Mouse (Mus musculus): ENCODE results near the gene Fkbp9. TPM values are rescaled to one million over a fixed set of nuclear protein-coding genes. Genes with fewer than 3 reads are reported as not detected.
"Not testable (repeated sequence)": the region's sequence is repeated elsewhere in the genome, so short reads cannot be mapped to it uniquely, and the experiment has no call there.

The Fkbp9 gene
- polyA plus RNA-seq, 1 experiment, result 15.3 TPM

DNA sequence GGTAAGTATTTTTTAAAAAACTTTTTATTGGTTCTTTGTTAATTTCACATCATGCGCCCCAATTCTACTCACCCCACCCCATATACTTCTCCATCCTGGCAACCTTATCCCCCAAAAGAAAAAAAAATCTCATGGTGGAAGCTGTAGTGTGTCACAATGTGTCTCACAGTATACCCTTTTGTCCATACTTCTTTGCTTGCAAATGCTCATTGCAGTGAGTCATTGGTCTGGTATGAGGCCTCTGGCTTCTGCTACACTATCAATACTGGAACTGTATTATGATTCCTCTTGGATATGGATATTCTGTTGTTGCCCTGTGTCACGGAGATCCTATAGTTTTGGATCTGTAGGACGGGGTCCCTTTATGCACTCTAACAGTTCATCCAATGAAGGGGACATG is 17.1 kb downstream of the Fkbp9 start:
- no peak overlapping the region for H3K27ac ChIP-seq (ENCODE audit: control insufficient read depth, insufficient read depth, low read depth, low read length, poor library complexity)
- H3K4me1 ChIP-seq (ENCODE audit: control insufficient read depth, insufficient read depth, low read length), result no peaks in the 10 kb centered on the region; the same call in 1 of the 2 replicates
- TF ChIP-seq CTCF (IDR thresholded peaks at IDR 0.05; ENCODE audit: control insufficient read depth, insufficient read depth, low read length), result no peak
- no peak for TF ChIP-seq POLR2A (IDR thresholded peaks at IDR 0.05; ENCODE audit: borderline replicate concordance, control insufficient read depth, low read depth, low read length)
- H3K4me3 ChIP-seq (replicated peaks; ENCODE audit: control insufficient read depth, low read depth, low read length), result no peak overlapping the region
- 88% methylated on average over 3 of the region's 3 CpGs for WGBS

DNA sequence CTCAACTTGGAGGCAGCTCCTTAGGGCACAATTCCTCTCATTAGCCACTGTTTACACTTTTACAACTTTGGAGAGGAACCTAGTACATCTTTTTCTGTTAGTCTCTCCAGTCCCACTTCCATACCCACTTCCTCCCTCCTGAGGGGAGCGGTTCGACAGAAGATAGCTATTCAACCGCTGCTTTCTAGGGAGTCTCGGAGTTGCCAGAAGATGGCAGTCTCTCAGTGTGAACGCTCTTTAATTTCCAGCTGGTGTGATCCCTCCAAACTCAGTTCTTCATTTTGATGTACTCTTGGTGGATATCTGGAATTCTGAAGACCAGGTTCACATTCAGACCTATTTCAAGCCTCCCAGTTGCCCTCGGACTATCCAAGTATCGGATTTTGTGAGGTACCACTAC is 18.5 kb downstream of the Fkbp9 start:
- no peak overlapping the region for H3K4me3 ChIP-seq (replicated peaks; ENCODE audit: control insufficient read depth, low read depth, low read length)
- H3K4me1 ChIP-seq (ENCODE audit: control insufficient read depth, insufficient read depth, low read length), result no peaks in the 10 kb centered on the region
- TF ChIP-seq CTCF (IDR thresholded peaks at IDR 0.05; ENCODE audit: control insufficient read depth, insufficient read depth, low read length), result no peak
- TF ChIP-seq POLR2A (IDR thresholded peaks at IDR 0.05; ENCODE audit: borderline replicate concordance, control insufficient read depth, low read depth, low read length), result no peak
- H3K27ac ChIP-seq (ENCODE audit: control insufficient read depth, insufficient read depth, low read depth, low read length, poor library complexity), result no peak overlapping the region
- WGBS, result 51% methylated on average over 7 of the region's 7 CpGs

- H3K27ac ChIP-seq (ENCODE audit: control insufficient read depth, insufficient read depth, low read depth, low read length, poor library complexity), result no peak overlapping the region
- TF ChIP-seq POLR2A (IDR thresholded peaks at IDR 0.05; ENCODE audit: borderline replicate concordance, control insufficient read depth, low read depth, low read length) (no peak), CTCF (IDR thresholded peaks at IDR 0.05; ENCODE audit: control insufficient read depth, insufficient read depth, low read length) (no peak)
- no peaks in the 10 kb centered on the region for H3K4me1 ChIP-seq (ENCODE audit: control insufficient read depth, insufficient read depth, low read length)
- H3K4me3 ChIP-seq (replicated peaks; ENCODE audit: control insufficient read depth, low read depth, low read length), result no peak overlapping the region
- WGBS, result 68% methylated on average over 8 of the region's 8 CpGs
Measured at GRCm38 (mm10) chr6:56854803-56855202, 22.9 kb downstream of the Fkbp9 start.

- WGBS, result 87% methylated on average over 5 of the region's 5 CpGs
- Histone ChIP-seq H3K4me3 (replicated peaks; ENCODE audit: control insufficient read depth, low read depth, low read length) (no peak overlapping the region), H3K27ac (ENCODE audit: control insufficient read depth, insufficient read depth, low read depth, low read length, poor library complexity) (no peak overlapping the region), H3K4me1 (ENCODE audit: control insufficient read depth, insufficient read depth, low read length) (no peaks in the 10 kb centered on the region; the same call in 1 of the 2 replicates)
- TF ChIP-seq POLR2A (IDR thresholded peaks at IDR 0.05; ENCODE audit: borderline replicate concordance, control insufficient read depth, low read depth, low read length) (no peak), CTCF (IDR thresholded peaks at IDR 0.05; ENCODE audit: control insufficient read depth, insufficient read depth, low read length) (no peak)
Measured at GRCm38 (mm10) chr6:56856748-56857147, 24.9 kb downstream of the Fkbp9 start.

DNA sequence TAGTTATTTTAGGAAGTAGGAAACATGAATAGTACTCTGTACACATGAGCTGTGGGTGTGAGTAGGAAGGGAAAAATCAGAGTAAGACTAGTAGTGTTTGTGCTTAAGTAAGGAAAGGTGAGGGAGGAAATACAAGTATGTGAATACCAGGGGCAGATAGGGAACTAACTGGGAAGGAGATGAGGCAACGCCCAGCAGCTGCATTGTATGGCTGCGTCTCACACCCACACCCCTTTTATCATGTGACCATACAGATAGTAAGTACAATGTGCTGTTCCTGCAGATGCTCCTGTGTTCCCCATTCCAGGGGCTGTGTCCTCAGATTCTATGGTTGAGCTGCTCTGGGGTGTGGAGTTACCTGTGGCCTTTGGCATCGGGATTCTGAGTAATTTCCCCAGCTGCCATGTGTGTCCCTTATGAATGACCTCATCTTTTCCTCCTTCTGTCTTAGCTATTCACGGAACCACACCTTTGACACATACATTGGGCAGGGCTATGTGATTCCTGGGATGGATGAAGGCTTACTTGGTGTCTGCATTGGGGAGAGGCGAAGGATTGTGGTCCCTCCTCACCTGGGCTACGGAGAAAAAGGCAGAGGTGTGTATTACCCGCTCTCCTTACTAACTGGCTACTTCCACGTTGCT is 28.5 kb downstream of the Fkbp9 start:
- WGBS, result 69% methylated on average over 8 of the region's 8 CpGs
- no peaks in the 10 kb centered on the region; the same call in 1 of the 2 replicates for H3K4me1 ChIP-seq (ENCODE audit: control insufficient read depth, insufficient read depth, low read length)
- H3K4me3 ChIP-seq (replicated peaks; ENCODE audit: control insufficient read depth, low read depth, low read length), result no peak overlapping the region
- TF ChIP-seq POLR2A (IDR thresholded peaks at IDR 0.05; ENCODE audit: borderline replicate concordance, control insufficient read depth, low read depth, low read length) (no peak), CTCF (IDR thresholded peaks at IDR 0.05; ENCODE audit: control insufficient read depth, insufficient read depth, low read length) (no peak)
- no peak overlapping the region for H3K27ac ChIP-seq (ENCODE audit: control insufficient read depth, insufficient read depth, low read depth, low read length, poor library complexity)

GRCm38 (mm10) chr6:56866899-56867298 is 35.0 kb downstream of the Fkbp9 start:
- H3K4me3 ChIP-seq (replicated peaks; ENCODE audit: control insufficient read depth, low read depth, low read length); H3K27ac ChIP-seq (ENCODE audit: control insufficient read depth, insufficient read depth, low read depth, low read length, poor library complexity); H3K4me1 ChIP-seq (ENCODE audit: control insufficient read depth, insufficient read depth, low read length): not testable (repeated sequence)
- 96% methylated on average over 1 of the region's 1 CpGs for WGBS

DNA sequence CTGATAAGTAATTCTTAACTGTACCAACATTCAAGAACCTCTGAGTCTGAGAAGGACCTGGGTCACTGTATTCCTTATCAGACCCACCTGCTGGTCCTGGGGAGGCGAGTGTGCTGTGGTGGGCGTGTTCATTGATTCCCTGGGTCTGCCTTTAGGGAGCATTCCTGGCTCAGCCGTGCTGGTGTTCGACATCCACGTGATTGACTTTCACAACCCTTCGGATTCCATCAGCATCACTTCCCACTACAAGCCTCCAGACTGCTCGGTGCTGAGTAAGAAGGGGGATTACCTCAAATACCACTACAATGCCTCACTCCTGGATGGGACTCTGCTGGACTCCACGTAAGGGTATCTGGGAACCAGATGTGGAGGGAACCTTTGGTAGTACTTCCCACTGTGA is 36.7 kb downstream of the Fkbp9 start:
- H3K4me1 ChIP-seq (ENCODE audit: control insufficient read depth, insufficient read depth, low read length), result no peaks in the 10 kb centered on the region
- no peak overlapping the region for H3K4me3 ChIP-seq (replicated peaks; ENCODE audit: control insufficient read depth, low read depth, low read length)
- no peak for TF ChIP-seq CTCF (IDR thresholded peaks at IDR 0.05; ENCODE audit: control insufficient read depth, insufficient read depth, low read length)
- no peak for TF ChIP-seq POLR2A (IDR thresholded peaks at IDR 0.05; ENCODE audit: borderline replicate concordance, control insufficient read depth, low read depth, low read length)
- no peak overlapping the region for H3K27ac ChIP-seq (ENCODE audit: control insufficient read depth, insufficient read depth, low read depth, low read length, poor library complexity)
- 82% methylated on average over 8 of the region's 8 CpGs for WGBS

DNA sequence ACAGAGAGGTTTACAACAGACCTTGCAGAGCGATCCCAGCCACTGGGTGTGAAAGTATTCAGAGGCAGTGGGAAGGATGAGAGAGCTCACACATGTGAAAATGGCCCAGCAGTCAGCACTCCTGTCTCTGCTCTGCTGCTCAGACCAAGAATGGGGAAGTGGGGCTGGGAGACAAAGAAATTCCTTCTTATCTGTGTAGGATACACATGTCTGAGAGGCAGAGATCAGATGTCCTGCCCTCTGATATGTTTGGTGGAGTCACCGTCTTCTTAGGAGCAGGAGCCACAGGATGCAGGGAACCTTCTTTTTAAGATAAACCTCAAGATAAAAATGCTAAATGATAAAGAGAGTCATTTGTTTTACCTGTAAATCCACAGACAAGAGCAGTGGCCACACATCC is 38.2 kb downstream of the Fkbp9 start:
- WGBS, result 49% methylated on average over 2 of the region's 2 CpGs
- no peak for TF ChIP-seq CTCF (IDR thresholded peaks at IDR 0.05; ENCODE audit: control insufficient read depth, insufficient read depth, low read length)
- no peak overlapping the region for H3K27ac ChIP-seq (ENCODE audit: control insufficient read depth, insufficient read depth, low read depth, low read length, poor library complexity)
- H3K4me1 ChIP-seq (ENCODE audit: control insufficient read depth, insufficient read depth, low read length), result no peaks in the 10 kb centered on the region
- no peak overlapping the region for H3K4me3 ChIP-seq (replicated peaks; ENCODE audit: control insufficient read depth, low read depth, low read length)

DNA sequence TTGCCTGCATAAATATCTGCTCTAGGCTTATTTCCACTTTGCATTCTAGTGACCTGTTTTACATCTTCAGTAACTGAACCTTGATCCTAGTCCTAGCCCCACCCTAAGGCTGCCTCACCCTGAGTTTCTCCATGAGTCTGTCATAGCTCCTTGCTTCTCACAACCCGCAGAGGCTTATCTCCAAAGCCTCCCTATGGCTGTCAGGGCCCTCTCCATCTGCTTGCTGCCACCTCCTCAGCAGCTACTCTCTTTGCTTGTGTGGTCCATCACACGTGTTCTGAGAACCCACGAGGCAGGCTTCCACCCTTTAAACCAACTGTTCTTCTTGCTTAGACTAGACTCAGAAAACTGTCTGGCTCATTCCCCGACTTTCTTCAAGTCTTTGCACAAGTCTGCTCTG is 45.0 kb downstream of the Fkbp9 start:
- Histone ChIP-seq H3K27ac (ENCODE audit: control insufficient read depth, insufficient read depth, low read depth, low read length, poor library complexity) (no peak overlapping the region), H3K4me3 (replicated peaks; ENCODE audit: control insufficient read depth, low read depth, low read length) (no peak overlapping the region), H3K4me1 (ENCODE audit: control insufficient read depth, insufficient read depth, low read length) (no peaks in the 10 kb centered on the region; the same call in 1 of the 2 replicates)
- no peak for TF ChIP-seq CTCF (IDR thresholded peaks at IDR 0.05; ENCODE audit: control insufficient read depth, insufficient read depth, low read length)
- no peak for TF ChIP-seq POLR2A (IDR thresholded peaks at IDR 0.05; ENCODE audit: borderline replicate concordance, control insufficient read depth, low read depth, low read length)
- WGBS, result 68% methylated on average over 4 of the region's 4 CpGs
